Mouse (Mus musculus) stomach, postnatal 0 days (tissue): ENCODE measurements around the gene Shisa7. TPM values are rescaled to one million over a fixed set of nuclear protein-coding genes. Genes with fewer than 3 reads are reported as not detected.

Experiments
- ATAC-seq: fragments of 200-750 bp; cut with Nextera tagmentation; 2 replicates; pipeline ENCODE4 v1.8.0; 2017; ENCODE audit not compliant: low FRiP score, low TSS enrichment
- DNase-seq: peaks from one replicate; pipeline ENCODE4 v3.0.0-alpha.2; 2016; ENCODE audit warnings: low spot score
- H3K27ac ChIP-seq: fragments of 300-500 bp; sonication (generic); replicated peaks from 2 replicates; pipeline ENCODE4 v1.5.1; 2014; ENCODE audit warnings: mild to moderate bottlenecking, control low read depth
- H3K27me3 ChIP-seq: fragments of 300-500 bp; sonication (generic); 2 replicates; pipeline ENCODE4 v1.6.1; 2014; ENCODE audit warnings: low read length; ENCODE audit not compliant: control insufficient read depth, insufficient read depth
- H3K36me3 ChIP-seq: fragments of 300-500 bp; sonication (generic); 2 replicates; pipeline ENCODE4 v1.6.1; 2014; ENCODE audit warnings: low read length, mixed read lengths; ENCODE audit not compliant: control insufficient read depth, insufficient read depth
- H3K4me1 ChIP-seq: fragments of 300-500 bp; sonication (generic); replicated peaks from 2 replicates; pipeline ENCODE4 v1.6.1; 2014; ENCODE audit warnings: antibody characterized with exemption; ENCODE audit not compliant: control insufficient read depth, insufficient read depth
- H3K4me2 ChIP-seq: fragments of 300-500 bp; sonication (generic); replicated peaks from 2 replicates; pipeline ENCODE4 v1.6.1; 2014; ENCODE audit warnings: low read depth, mild to moderate bottlenecking, control low read depth, moderate library complexity
- H3K4me3 ChIP-seq: fragments of 300-500 bp; sonication (generic); 2 replicates; pipeline ENCODE4 v1.5.1; 2014; ENCODE audit warnings: low read depth, low read length, control low read depth
- H3K9ac ChIP-seq: fragments of 300-500 bp; sonication (generic); 2 replicates; pipeline ENCODE4 v1.6.1; 2014; ENCODE audit warnings: mild to moderate bottlenecking, low read length, control low read depth, mixed read lengths
- H3K9me3 ChIP-seq: fragments of 300-500 bp; sonication (generic); 2 replicates; pipeline ENCODE4 v1.6.1; 2016; ENCODE audit warnings: low read length; ENCODE audit not compliant: control insufficient read depth
- CTCF ChIP-seq: IDR thresholded peaks from 2 replicates; pipeline ENCODE4 v1.5.1; 2016; ENCODE audit warnings: antibody characterized with exemption, low read depth, mild to moderate bottlenecking, moderate library complexity
- EP300 ChIP-seq: optimal IDR thresholded peaks from 2 replicates; pipeline ENCODE3; 2016; ENCODE audit warnings: antibody characterized with exemption
- WGBS: fragments of 180-500 bp; shearing (Covaris S2); extraction: QIAGEN DNeasy Blood & Tissue Kit; methylation state at CpG from one replicate; pipeline ENCODE4 v1.1.7; 2014; 5-methylcytosine and 5-hydroxymethylcytosine counted together
- polyA plus RNA-seq: library from polyadenylated mRNA; unstranded; fragments of >200 nt; fragmentation: Nextera tagmentation; extraction: Ambion mirVana; gene quantifications from 2 replicates; pipeline ENCODE4 v1.2.1, GENCODE M21; 2015

The Shisa7 gene
- polyA plus RNA-seq, 1 experiment from 2014 or later, result 0.15 TPM

DNA sequence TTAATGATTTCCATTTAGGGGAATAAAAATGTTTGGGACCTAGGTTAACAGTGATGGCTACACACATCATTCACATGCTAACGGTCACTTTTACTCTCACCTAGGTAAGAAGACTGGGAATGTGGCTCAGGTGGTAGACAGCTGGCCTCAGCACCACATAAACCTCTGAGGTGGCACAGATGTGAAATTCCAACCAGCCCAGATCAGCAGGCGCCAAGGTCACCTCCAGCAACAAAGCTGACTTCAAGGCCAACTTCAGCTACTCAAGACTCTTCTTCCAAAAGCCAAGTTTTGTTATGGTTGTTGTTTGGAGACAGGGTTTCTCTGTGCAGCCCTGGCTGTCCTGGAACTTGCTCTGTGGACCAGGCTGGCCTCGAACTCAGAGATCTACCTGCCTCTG is 9.1 kb upstream of the Shisa7 start:
- no peak overlapping the region for H3K4me3 ChIP-seq
- TF ChIP-seq EP300 (no peak), CTCF (no peak)
- H3K4me1 ChIP-seq, result no peaks in the 10 kb centered on the region
- H3K9me3 ChIP-seq, result no peaks in the 10 kb centered on the region
- no peak overlapping the region for H3K27ac ChIP-seq
- no peaks in the 10 kb centered on the region for H3K27me3 ChIP-seq
- H3K36me3 ChIP-seq, result no peaks in the 10 kb centered on the region
- H3K4me2 ChIP-seq, result no peak overlapping the region
- H3K9ac ChIP-seq, result no peak overlapping the region
- DNase-seq (no peak), ATAC-seq (no peak)
- WGBS, result 91% methylated on average over 3 of the region's 3 CpGs

GRCm38 (mm10) chr7:4851315-4851688 is 6.8 kb upstream of the Shisa7 start:
- WGBS, result 78% methylated on average over 8 of the region's 8 CpGs

DNA sequence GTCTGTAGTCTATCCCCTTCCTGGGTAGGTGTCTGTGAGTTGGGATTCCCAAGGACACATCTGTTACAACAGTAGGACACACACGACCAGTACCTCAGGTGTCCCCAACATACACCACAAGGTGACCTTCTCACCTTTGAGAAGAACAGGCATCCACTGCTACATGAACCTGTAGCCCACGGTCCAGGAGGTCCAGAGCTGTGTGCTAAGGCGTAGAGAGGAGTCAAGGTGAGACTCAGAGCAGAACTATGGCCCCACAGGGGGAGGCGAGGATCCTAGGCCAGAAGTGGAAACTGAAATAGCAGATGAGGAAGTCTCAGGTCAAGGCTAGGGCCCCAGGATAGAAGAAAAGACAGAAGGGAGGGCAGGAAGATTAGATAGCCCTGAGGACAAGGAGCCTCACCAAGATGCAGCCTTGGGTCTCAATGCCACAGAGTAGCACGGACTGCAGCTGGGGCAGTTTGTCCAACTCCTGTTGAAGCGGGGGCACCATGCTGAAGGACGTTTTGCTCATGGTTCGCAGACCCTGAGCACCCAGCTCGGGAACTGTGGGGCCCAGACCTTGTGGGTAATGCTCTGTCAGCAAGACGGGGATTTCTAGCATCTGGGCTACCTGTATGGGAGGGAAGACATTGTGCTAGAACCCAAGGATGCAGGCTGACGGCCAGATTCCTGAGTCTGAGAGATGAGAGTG is 6.3 kb upstream of the Shisa7 start:
- Histone ChIP-seq H3K27me3 (no peaks in the 10 kb centered on the region), H3K4me1 (no peaks in the 10 kb centered on the region), H3K4me3 (no peak overlapping the region), H3K4me2 (no peak overlapping the region), H3K9ac (no peak overlapping the region), H3K36me3 (no peaks in the 10 kb centered on the region), H3K9me3 (no peaks in the 10 kb centered on the region), H3K27ac (no peak overlapping the region)
- no peak for DNase-seq
- TF ChIP-seq EP300 (no peak), CTCF (no peak)
- no peak for ATAC-seq
- 77% methylated on average over 11 of the region's 11 CpGs for WGBS

More at GRCm38 (mm10) chr7:4851315-4851688, 6.8 kb upstream of the Shisa7 start:
- no peaks in the 10 kb centered on the region for H3K36me3 ChIP-seq
- no peaks in the 10 kb centered on the region for H3K9me3 ChIP-seq
- no peak overlapping the region for H3K4me2 ChIP-seq
- no peaks in the 10 kb centered on the region for H3K4me1 ChIP-seq
- no peak for DNase-seq
- H3K4me3 ChIP-seq, result no peak overlapping the region
- no peak for TF ChIP-seq CTCF
- TF ChIP-seq EP300, result no peak
- no peak overlapping the region for H3K27ac ChIP-seq
- ATAC-seq, result no peak
- H3K27me3 ChIP-seq, result no peaks in the 10 kb centered on the region
- no peak overlapping the region for H3K9ac ChIP-seq

- 65% methylated on average over 9 of the region's 9 CpGs for WGBS
Observed at GRCm38 (mm10) chr7:4849372-4849771, 4.9 kb upstream of the Shisa7 start.

GRCm38 (mm10) chr7:4844917-4845309 is 417 bp upstream of the Shisa7 start:
- Histone ChIP-seq H3K9ac (peak overlapping the region; percentile 31; the same call in 1 of the 2 replicates), H3K4me3 (peak overlapping the region; percentile 37), H3K27me3 (peaks cover 4% of the 10 kb centered on the region; the same call in 1 of the 2 replicates), H3K4me1 (peaks cover 2% of the 10 kb centered on the region; the same call in 1 of the 2 replicates), H3K4me2 (peak overlapping the region; percentile 74), H3K36me3 (no peaks in the 10 kb centered on the region), H3K9me3 (no peaks in the 10 kb centered on the region), H3K27ac (no peak overlapping the region)
- under 1% methylated on average over 13 of the region's 13 CpGs for WGBS
- no peak for TF ChIP-seq CTCF
- no peak for TF ChIP-seq EP300
- ATAC-seq (peak; percentile 87), DNase-seq (peak; percentile 88)

More at GRCm38 (mm10) chr7:4849372-4849771, 4.9 kb upstream of the Shisa7 start:
- H3K27me3 ChIP-seq, result no peaks in the 10 kb centered on the region; the same call in 1 of the 2 replicates
- no peak overlapping the region for H3K9ac ChIP-seq
- TF ChIP-seq EP300 (no peak), CTCF (no peak)
- H3K9me3 ChIP-seq, result no peaks in the 10 kb centered on the region
- no peak for ATAC-seq
- no peak overlapping the region for H3K4me3 ChIP-seq
- DNase-seq, result no peak
- no peak overlapping the region for H3K4me2 ChIP-seq
- H3K27ac ChIP-seq, result no peak overlapping the region
- H3K4me1 ChIP-seq, result no peaks in the 10 kb centered on the region; the same call in 1 of the 2 replicates
- H3K36me3 ChIP-seq, result no peaks in the 10 kb centered on the region

DNA sequence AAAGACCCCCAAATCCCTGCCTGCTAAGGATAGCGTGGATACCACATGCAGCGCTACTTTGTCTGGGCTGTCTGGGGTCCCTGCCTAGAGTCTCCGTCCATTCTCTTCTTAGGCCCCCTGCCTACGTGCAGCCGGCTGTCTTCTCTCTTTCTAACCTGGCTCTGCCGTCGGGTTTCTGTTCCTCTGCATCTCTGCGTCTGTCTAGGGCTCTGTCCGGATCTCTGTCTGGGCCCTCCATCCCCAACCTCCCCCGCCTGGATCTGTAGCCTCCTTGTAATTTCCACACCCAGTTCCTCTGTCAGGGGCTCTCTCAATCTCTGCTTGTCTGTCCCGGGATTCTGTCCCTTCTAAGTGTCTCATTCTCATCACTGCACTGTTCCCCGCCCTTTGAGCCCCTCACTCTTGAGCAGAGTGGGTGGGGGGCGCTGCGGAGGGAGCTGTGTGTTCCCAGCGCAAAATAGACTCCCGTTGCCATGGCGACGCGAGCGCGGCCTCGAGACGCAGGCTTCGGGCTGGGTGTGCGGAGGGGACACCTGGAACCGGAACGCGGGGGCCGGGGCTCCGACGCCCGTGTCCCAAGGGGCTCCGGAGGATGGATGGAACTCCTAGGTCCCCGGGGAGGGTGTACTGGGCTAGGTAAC is 772 bp downstream of the Shisa7 start:
- Histone ChIP-seq H3K36me3 (no peaks in the 10 kb centered on the region), H3K27me3 (peaks cover 4% of the 10 kb centered on the region; the same call in 1 of the 2 replicates), H3K4me3 (peak overlapping the region; percentile 37), H3K4me2 (peak overlapping the region; percentile 74), H3K9me3 (no peaks in the 10 kb centered on the region), H3K27ac (no peak overlapping the region), H3K9ac (no peak overlapping the region), H3K4me1 (peaks cover 2% of the 10 kb centered on the region; the same call in 1 of the 2 replicates)
- WGBS, result 2% methylated on average over 32 of the region's 34 CpGs
- DNase-seq (no peak), ATAC-seq (peak; percentile 13; the same call in 1 of the 2 replicates)
- no peak for TF ChIP-seq CTCF
- no peak for TF ChIP-seq EP300
